Mouse (Mus musculus) intestine, embryonic 14.5 days (tissue): ENCODE results near the gene Psrc1. TPM values are rescaled to one million over a fixed set of nuclear protein-coding genes. Genes with fewer than 3 reads are reported as not detected.

Experiments used
- ATAC-seq: fragments of 200-750 bp; cut with Nextera tagmentation; replicated peaks from 2 replicates; pipeline ENCODE4 v1.8.0; 2017; ENCODE audit warnings: low read depth, moderate number of reproducible peaks, moderate TSS enrichment, moderate library complexity; ENCODE audit not compliant: low FRiP score, low TSS enrichment
- DNase-seq: peaks from one replicate; pipeline ENCODE4 v3.0.0-alpha.2; 2018; ENCODE audit warnings: low spot score
- H3K27ac ChIP-seq: fragments of 300-500 bp; sonication (generic); 2 replicates; pipeline ENCODE4 v1.5.1; 2014; ENCODE audit warnings: low read depth, mild to moderate bottlenecking, control low read depth
- H3K27me3 ChIP-seq: fragments of 300-500 bp; sonication (generic); replicated peaks from 2 replicates; pipeline ENCODE4 v1.6.1; 2014; ENCODE audit warnings: low read length, control low read depth; ENCODE audit not compliant: control insufficient read depth, insufficient read depth
- H3K36me3 ChIP-seq: fragments of 300-500 bp; sonication (generic); 2 replicates; pipeline ENCODE4 v1.6.1; 2014; ENCODE audit warnings: low read length, control low read depth; ENCODE audit not compliant: control insufficient read depth, insufficient read depth
- H3K4me1 ChIP-seq: fragments of 300-500 bp; sonication (generic); replicated peaks from 2 replicates; pipeline ENCODE4 v1.6.1; 2014; ENCODE audit warnings: low read length, control low read depth, mixed read lengths; ENCODE audit not compliant: control insufficient read depth, insufficient read depth
- H3K4me2 ChIP-seq: fragments of 300-500 bp; sonication (generic); 2 replicates; pipeline ENCODE4 v1.6.1; 2014; ENCODE audit warnings: low read length
- H3K4me3 ChIP-seq: fragments of 300-500 bp; sonication (generic); 2 replicates; pipeline ENCODE4 v1.5.1; 2014; ENCODE audit warnings: low read depth, low read length, control low read depth, mixed read lengths
- H3K9ac ChIP-seq: fragments of 300-500 bp; sonication (generic); 2 replicates; pipeline ENCODE4 v1.6.1; 2014; ENCODE audit warnings: mild to moderate bottlenecking, low read length
- H3K9me3 ChIP-seq: fragments of 300-500 bp; sonication (generic); 2 replicates; pipeline ENCODE4 v1.6.1; 2016; ENCODE audit warnings: low read length, control low read depth; ENCODE audit not compliant: control insufficient read depth
- WGBS: fragments of 180-500 bp; shearing (Covaris S2); extraction: QIAGEN DNeasy Blood & Tissue Kit; methylation state at CpG from one replicate; pipeline ENCODE4 v1.1.7; 2014; 5-methylcytosine and 5-hydroxymethylcytosine counted together
- polyA plus RNA-seq: library from polyadenylated mRNA; unstranded; fragments of >200 nt; fragmentation: Nextera tagmentation; extraction: Ambion mirVana; gene quantifications from 2 replicates; pipeline ENCODE4 v1.2.1, GENCODE M21; 2014

Psrc1 gene
- polyA plus RNA-seq, 1 experiment from 2014 or later, result 35.1 TPM

GRCm38 (mm10) chr3:108436380-108436714, 52.7 kb downstream of the Psrc1 start:
- H3K27me3 ChIP-seq, result no peaks in the 10 kb centered on the region
- H3K9ac ChIP-seq, result no peak overlapping the region
- 81% methylated on average over 7 of the region's 7 CpGs for WGBS
- H3K27ac ChIP-seq, result no peak overlapping the region
- no peaks in the 10 kb centered on the region for H3K4me1 ChIP-seq
- H3K9me3 ChIP-seq, result no peaks in the 10 kb centered on the region
- DNase-seq (no peak), ATAC-seq (no peak)
- H3K36me3 ChIP-seq, result peaks cover 59% of the 10 kb centered on the region
- no peak overlapping the region for H3K4me2 ChIP-seq
- H3K4me3 ChIP-seq, result no peak overlapping the region

Other genes starting within 250 kb of the Psrc1 start
- 171 and 182 TPM in 2 replicates for gene Gnai3, start 237.7 kb upstream of the Psrc1 start, polyA plus RNA-seq
- 0.04 and 0.26 TPM in 2 replicates for gene Gpr61, start 229.0 kb upstream of the Psrc1 start, polyA plus RNA-seq
- 3.0 and 3.5 TPM in 2 replicates for gene Amigo1, start 197.5 kb upstream of the Psrc1 start, polyA plus RNA-seq
- 2.3 and 2.6 TPM in 2 replicates for gene Cyb561d1, start 182.6 kb upstream of the Psrc1 start, polyA plus RNA-seq
- gene Atxn7l2, start 172.9 kb upstream of the Psrc1 start, polyA plus RNA-seq, result 15.3 and 15.5 TPM in 2 replicates
- gene Sypl2, start 157.2 kb upstream of the Psrc1 start, polyA plus RNA-seq, result 0.08 and 0.36 TPM in 2 replicates
- gene Psma5, start 126.9 kb upstream of the Psrc1 start, polyA plus RNA-seq, result 319 and 324 TPM in 2 replicates
- 11.4 and 13.5 TPM in 2 replicates for gene Sort1, start 99.8 kb upstream of the Psrc1 start, polyA plus RNA-seq
- not detected in 2 replicates for gene Mybphl, start 18.9 kb upstream of the Psrc1 start, polyA plus RNA-seq
- 7.8 and 7.9 TPM in 2 replicates for gene Celsr2, start 31.7 kb downstream of the Psrc1 start, polyA plus RNA-seq
- 136 and 140 TPM in 2 replicates for gene Sars, start 61.4 kb downstream of the Psrc1 start, polyA plus RNA-seq
- not detected in 2 replicates for gene 1700013F07Rik, start 150.3 kb downstream of the Psrc1 start, polyA plus RNA-seq
- gene 5330417C22Rik, start 152.7 kb downstream of the Psrc1 start, polyA plus RNA-seq, result 1.2 and 9.5 TPM in 2 replicates
- gene Tmem167b, start 178.6 kb downstream of the Psrc1 start, polyA plus RNA-seq, result 34.9 and 37.9 TPM in 2 replicates
- gene Taf13, start 187.9 kb downstream of the Psrc1 start, polyA plus RNA-seq, result 35.9 and 38.1 TPM in 2 replicates
- gene Wdr47, start 207.4 kb downstream of the Psrc1 start, polyA plus RNA-seq, result 10.8 and 11.2 TPM in 2 replicates